Mouse (Mus musculus): ENCODE measurements around the gene Gtpbp1. TPM values are rescaled to one million over a fixed set of nuclear protein-coding genes. Genes with fewer than 3 reads are reported as not detected.

Gtpbp1 gene
- total RNA-seq, 2 experiments from 2014 or later, result 20.4 to 21.7 TPM

GRCm38 (mm10) chr15:79753873-79754272, 63.2 kb downstream of the Gtpbp1 start:
- DNase-seq, result no peak

GRCm38 (mm10) chr15:79755176-79755575, 64.5 kb downstream of the Gtpbp1 start:
- no peak for DNase-seq

GRCm38 (mm10) chr15:79755977-79756625, 65.5 kb downstream of the Gtpbp1 start:
- no peak for DNase-seq

- no peak for DNase-seq
Measured at GRCm38 (mm10) chr15:79757118-79757517, 66.5 kb downstream of the Gtpbp1 start.

GRCm38 (mm10) chr15:79760956-79761355, 70.3 kb downstream of the Gtpbp1 start:
- DNase-seq, result no peak

GRCm38 (mm10) chr15:79763001-79763400, 72.4 kb downstream of the Gtpbp1 start:
- no peak for DNase-seq

- DNase-seq, result no peak
Measured at GRCm38 (mm10) chr15:79763601-79764246, 73.1 kb downstream of the Gtpbp1 start.

- DNase-seq, result no peak
Measured at GRCm38 (mm10) chr15:79764539-79765267, 74.1 kb downstream of the Gtpbp1 start.

GRCm38 (mm10) chr15:79765361-79765760, 74.7 kb downstream of the Gtpbp1 start:
- no peak for DNase-seq

GRCm38 (mm10) chr15:79766168-79766567, 75.5 kb downstream of the Gtpbp1 start:
- DNase-seq, result no peak

GRCm38 (mm10) chr15:79766586-79767071, 76.0 kb downstream of the Gtpbp1 start:
- no peak for DNase-seq

GRCm38 (mm10) chr15:79767327-79767961, 76.8 kb downstream of the Gtpbp1 start:
- DNase-seq, result no peak

GRCm38 (mm10) chr15:79768302-79768701, 77.7 kb downstream of the Gtpbp1 start:
- DNase-seq, result no peak

- DNase-seq, result no peak
Measured at GRCm38 (mm10) chr15:79770629-79771240, 80.1 kb downstream of the Gtpbp1 start.

Other genes with a start within 250 kb of the Gtpbp1 start
- gene Csnk1e, start 235.3 kb upstream of the Gtpbp1 start, total RNA-seq (2021), result 10 to 100 TPM; 43.1 to 43.9 TPM
- gene Kcnj4, start 185.6 kb upstream of the Gtpbp1 start, total RNA-seq (2021), result not detected
- gene Kdelr3, start 174.4 kb upstream of the Gtpbp1 start, total RNA-seq (2021), result 1 to 10 TPM; 7.3 to 7.7 TPM
- gene Ddx17, start 144.1 kb upstream of the Gtpbp1 start, total RNA-seq (2021), result 10 to 100 TPM; 65.3 to 72.8 TPM
- not detected for gene Dmc1, start 85.7 kb upstream of the Gtpbp1 start, total RNA-seq (2021)
- under 1 TPM; 0.41 to 0.48 TPM for gene Fam227a, start 31.9 kb upstream of the Gtpbp1 start, total RNA-seq (2021)
- gene Cby1, start 31.6 kb upstream of the Gtpbp1 start, total RNA-seq (2021), result 10 to 100 TPM; 14.3 to 15.8 TPM
- 10 to 100 TPM; 67.1 to 72.6 TPM for gene Tomm22, start 20.0 kb upstream of the Gtpbp1 start, total RNA-seq (2021)
- gene Josd1, start 2.9 kb upstream of the Gtpbp1 start, total RNA-seq (2021), result 10 to 100 TPM; 12.1 to 16.0 TPM
- 10 to 100 TPM; 70.7 to 76.5 TPM for gene Sun2, start 51.7 kb downstream of the Gtpbp1 start, total RNA-seq (2021)
- gene Dnal4, start 87.0 kb downstream of the Gtpbp1 start, total RNA-seq (2021), result 1 to 10 TPM; 5.9 to 6.1 TPM
- gene Nptxr, start 113.9 kb downstream of the Gtpbp1 start, total RNA-seq (2021), result 1 to 10 TPM in 1 of 2 experiments, under 1 TPM in 1; 0.72 to 1.0 TPM
- gene Npcd, start 143.4 kb downstream of the Gtpbp1 start, total RNA-seq (2021), result under 1 TPM in 1 of 2 experiments, not detected in 1; 0.61 TPM
- 10 to 100 TPM; 12.5 to 14.6 TPM for gene Cbx6, start 143.8 kb downstream of the Gtpbp1 start, total RNA-seq (2021)
- 1 to 10 TPM; 2.3 to 4.0 TPM for gene Apobec3, start 200.8 kb downstream of the Gtpbp1 start, total RNA-seq (2021)

Data from gastrocnemius, postnatal 25 days (tissue).